Mouse (Mus musculus) stomach, embryonic 14.5 days (tissue): ENCODE results near the gene Gm17018. TPM values are rescaled to one million over a fixed set of nuclear protein-coding genes. Genes with fewer than 3 reads are reported as not detected.

Source experiments
- ATAC-seq: fragments of 200-750 bp; cut with Nextera tagmentation; 2 replicates; pipeline ENCODE4 v1.8.0; 2017; ENCODE audit warnings: low read depth, moderate TSS enrichment; ENCODE audit not compliant: insufficient number of reproducible peaks, insufficient read depth, low FRiP score
- H3K27ac ChIP-seq: fragments of 300-500 bp; sonication (generic); 2 replicates; pipeline ENCODE4 v1.5.1; 2014; ENCODE audit warnings: mild to moderate bottlenecking, low read length, moderate library complexity, mixed read lengths
- H3K27me3 ChIP-seq: fragments of 300-500 bp; sonication (generic); 2 replicates; pipeline ENCODE4 v1.6.1; 2014; ENCODE audit warnings: low read length, control low read depth, mixed read lengths; ENCODE audit not compliant: control insufficient read depth, insufficient read depth
- H3K36me3 ChIP-seq: fragments of 300-500 bp; sonication (generic); 2 replicates; pipeline ENCODE4 v1.6.1; 2014; ENCODE audit warnings: mild to moderate bottlenecking, control low read depth, low read length, moderate library complexity, mixed read lengths; ENCODE audit not compliant: control insufficient read depth, insufficient read depth
- H3K4me1 ChIP-seq: fragments of 300-500 bp; sonication (generic); 2 replicates; pipeline ENCODE4 v1.6.1; 2014; ENCODE audit warnings: low read length, control low read depth, mixed read lengths; ENCODE audit not compliant: control insufficient read depth, insufficient read depth
- H3K4me2 ChIP-seq: fragments of 300-500 bp; sonication (generic); replicated peaks from 2 replicates; pipeline ENCODE4 v1.6.1; 2014; ENCODE audit warnings: low read depth, low read length, control low read depth
- H3K4me3 ChIP-seq: fragments of 300-500 bp; sonication (generic); 2 replicates; pipeline ENCODE4 v1.5.1; 2014; ENCODE audit warnings: low read depth, low read length, control low read depth
- H3K9ac ChIP-seq: fragments of 300-500 bp; sonication (generic); replicated peaks from 2 replicates; pipeline ENCODE4 v1.6.1; 2014; ENCODE audit warnings: low read depth, mild to moderate bottlenecking, control low read depth, low read length, moderate library complexity, mixed read lengths
- H3K9me3 ChIP-seq: fragments of 300-500 bp; sonication (generic); 2 replicates; pipeline ENCODE4 v1.6.1; 2016; ENCODE audit warnings: low read depth, low read length, control low read depth; ENCODE audit not compliant: control insufficient read depth
- WGBS: fragments of 180-500 bp; shearing (Covaris S2); extraction: QIAGEN DNeasy Blood & Tissue Kit; methylation state at CpG from one replicate; pipeline ENCODE4 v1.1.7; 2014; 5-methylcytosine and 5-hydroxymethylcytosine counted together
- polyA plus RNA-seq: library from polyadenylated mRNA; unstranded; fragments of >200 nt; fragmentation: Nextera tagmentation; extraction: Ambion mirVana; gene quantifications from 2 replicates; pipeline ENCODE4 v1.2.1, GENCODE M21; 2014

Gene Gm17018
- polyA plus RNA-seq, 1 experiment from 2014 or later = 45.4 TPM

- Histone ChIP-seq H3K9ac (no peak overlapping the region), H3K36me3 (peaks cover 17% of the 10 kb centered on the region; the same call in 1 of the 2 replicates), H3K27ac (no peak overlapping the region), H3K4me2 (no peak overlapping the region), H3K27me3 (no peaks in the 10 kb centered on the region), H3K4me1 (peaks cover 20% of the 10 kb centered on the region), H3K9me3 (no peaks in the 10 kb centered on the region; the same call in 1 of the 2 replicates), H3K4me3 (no peak overlapping the region)
- no peak for ATAC-seq
- WGBS = 68% methylated on average over 12 of the region's 12 CpGs
Measured at GRCm38 (mm10) chr19:45578976-45579375, 18.6 kb downstream of the Gm17018 start.

GRCm38 (mm10) chr19:45579416-45579815, 19.0 kb downstream of the Gm17018 start:
- H3K4me2 ChIP-seq = no peak overlapping the region
- H3K4me3 ChIP-seq = no peak overlapping the region
- 87% methylated on average over 7 of the region's 7 CpGs for WGBS
- H3K36me3 ChIP-seq = peaks cover 17% of the 10 kb centered on the region; the same call in 1 of the 2 replicates
- H3K9me3 ChIP-seq = no peaks in the 10 kb centered on the region; the same call in 1 of the 2 replicates
- H3K9ac ChIP-seq = no peak overlapping the region
- no peak overlapping the region for H3K27ac ChIP-seq
- H3K27me3 ChIP-seq = no peaks in the 10 kb centered on the region
- H3K4me1 ChIP-seq = peaks cover 20% of the 10 kb centered on the region
- no peak for ATAC-seq

GRCm38 (mm10) chr19:45580235-45580634, 19.8 kb downstream of the Gm17018 start:
- Histone ChIP-seq H3K9me3 (no peaks in the 10 kb centered on the region; the same call in 1 of the 2 replicates), H3K27me3 (no peaks in the 10 kb centered on the region), H3K4me2 (no peak overlapping the region), H3K27ac (no peak overlapping the region), H3K36me3 (peaks cover 17% of the 10 kb centered on the region; the same call in 1 of the 2 replicates), H3K4me3 (no peak overlapping the region), H3K4me1 (peaks cover 17% of the 10 kb centered on the region), H3K9ac (no peak overlapping the region)
- ATAC-seq = no peak
- 79% methylated on average over 12 of the region's 12 CpGs for WGBS

GRCm38 (mm10) chr19:45581257-45581656, 20.8 kb downstream of the Gm17018 start:
- WGBS = 59% methylated on average over 3 of the region's 3 CpGs
- H3K27ac ChIP-seq = no peak overlapping the region
- H3K36me3 ChIP-seq = peaks cover 17% of the 10 kb centered on the region; the same call in 1 of the 2 replicates
- no peaks in the 10 kb centered on the region; the same call in 1 of the 2 replicates for H3K9me3 ChIP-seq
- ATAC-seq = no peak
- no peak overlapping the region for H3K4me2 ChIP-seq
- no peak overlapping the region for H3K4me3 ChIP-seq
- H3K27me3 ChIP-seq = no peaks in the 10 kb centered on the region
- H3K4me1 ChIP-seq = peaks cover 6% of the 10 kb centered on the region
- no peak overlapping the region for H3K9ac ChIP-seq

GRCm38 (mm10) chr19:45582161-45582560, 21.7 kb downstream of the Gm17018 start:
- no peak overlapping the region for H3K9ac ChIP-seq

GRCm38 (mm10) chr19:45583136-45583535, 22.7 kb downstream of the Gm17018 start:
- no peaks in the 10 kb centered on the region; the same call in 1 of the 2 replicates for H3K9me3 ChIP-seq
- 88% methylated on average over 6 of the region's 6 CpGs for WGBS
- H3K9ac ChIP-seq = no peak overlapping the region
- H3K27me3 ChIP-seq = no peaks in the 10 kb centered on the region
- H3K4me2 ChIP-seq = no peak overlapping the region
- no peak for ATAC-seq
- H3K36me3 ChIP-seq = peaks cover 13% of the 10 kb centered on the region; the same call in 1 of the 2 replicates
- H3K4me3 ChIP-seq = no peak overlapping the region
- 0 out of 2 replicates have a peak, but pooled peaks cover 2% of the 10 kb centered on the region for H3K4me1 ChIP-seq
- no peak overlapping the region for H3K27ac ChIP-seq

More at GRCm38 (mm10) chr19:45582161-45582560, 21.7 kb downstream of the Gm17018 start:
- Histone ChIP-seq H3K27ac (no peak overlapping the region), H3K36me3 (peaks cover 17% of the 10 kb centered on the region; the same call in 1 of the 2 replicates), H3K9me3 (no peaks in the 10 kb centered on the region; the same call in 1 of the 2 replicates), H3K4me1 (0 out of 2 replicates have a peak, but pooled peaks cover 2% of the 10 kb centered on the region), H3K27me3 (no peaks in the 10 kb centered on the region), H3K4me2 (no peak overlapping the region), H3K4me3 (no peak overlapping the region)
- 21% methylated on average over 8 of the region's 8 CpGs for WGBS
- no peak for ATAC-seq

GRCm38 (mm10) chr19:45584856-45585620, 24.6 kb downstream of the Gm17018 start:
- Histone ChIP-seq H3K27me3 (no peaks in the 10 kb centered on the region), H3K9me3 (no peaks in the 10 kb centered on the region; the same call in 1 of the 2 replicates), H3K27ac (no peak overlapping the region), H3K9ac (no peak overlapping the region), H3K4me2 (no peak overlapping the region), H3K4me3 (no peak overlapping the region), H3K36me3 (no peaks in the 10 kb centered on the region; the same call in 1 of the 2 replicates), H3K4me1 (0 out of 2 replicates have a peak, but pooled peaks cover 2% of the 10 kb centered on the region)
- 69% methylated on average over 9 of the region's 9 CpGs for WGBS
- ATAC-seq = no peak

GRCm38 (mm10) chr19:45586850-45587249, 26.4 kb downstream of the Gm17018 start:
- H3K27ac ChIP-seq = no peak overlapping the region
- no peak for ATAC-seq
- no peak overlapping the region for H3K4me3 ChIP-seq
- no peaks in the 10 kb centered on the region for H3K9me3 ChIP-seq
- H3K27me3 ChIP-seq = no peaks in the 10 kb centered on the region
- WGBS = 70% methylated on average over 3 of the region's 3 CpGs
- H3K4me1 ChIP-seq = peaks cover 3% of the 10 kb centered on the region
- H3K36me3 ChIP-seq = no peaks in the 10 kb centered on the region
- no peak overlapping the region for H3K4me2 ChIP-seq
- H3K9ac ChIP-seq = no peak overlapping the region
